Mouse (Mus musculus) cerebellum, postnatal 4 days (tissue): Measurements from ENCODE around the gene Vps54.
"Not testable (repeated sequence)": the region's sequence is repeated elsewhere in the genome, so short reads cannot be mapped to it uniquely, and the experiment has no call there.

ENCODE experiments used
- DNase-seq, 2 experiments: peaks; one replicate each; pipeline ENCODE4 v3.0.0; 2022; ENCODE audit warnings: low spot score in 2 of 2, mixed read lengths in 1 of 2

Vps54 gene

DNA sequence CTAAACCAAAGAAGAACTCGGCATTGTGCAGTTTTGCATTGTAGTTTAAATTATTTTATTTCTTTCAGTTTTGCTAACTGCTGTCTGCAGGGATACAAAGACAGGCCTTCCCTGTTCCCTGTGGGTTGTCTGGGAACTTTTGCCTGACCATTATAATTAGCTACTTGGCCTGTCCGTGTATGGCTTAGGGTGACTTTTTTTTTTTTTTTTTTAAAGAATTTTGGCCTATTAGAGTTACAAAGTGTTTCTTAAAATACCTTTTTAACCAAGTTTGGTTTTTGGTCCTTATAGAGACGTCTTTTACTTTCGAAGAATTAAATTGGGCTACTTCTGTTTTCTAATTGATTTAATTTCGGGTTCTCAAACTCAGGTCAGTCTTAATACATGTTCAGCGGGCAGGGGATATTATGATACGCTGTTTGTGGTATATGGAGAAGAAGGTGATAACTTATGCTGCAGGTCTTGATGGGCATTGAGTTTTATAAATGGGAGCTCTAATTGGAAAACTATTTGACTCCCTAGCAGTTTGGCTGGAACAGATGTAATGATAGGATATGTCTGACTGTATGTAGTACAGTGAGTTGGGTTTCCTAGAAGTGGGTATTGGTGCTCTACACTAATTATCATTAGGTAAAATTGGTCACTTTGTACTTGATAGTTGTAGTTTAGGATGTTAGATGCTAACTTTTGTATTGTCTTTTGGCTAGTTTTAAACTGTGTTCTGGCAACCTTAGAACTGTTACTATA, 855 bp downstream of the Vps54 start:
- no peak for DNase-seq

DNA sequence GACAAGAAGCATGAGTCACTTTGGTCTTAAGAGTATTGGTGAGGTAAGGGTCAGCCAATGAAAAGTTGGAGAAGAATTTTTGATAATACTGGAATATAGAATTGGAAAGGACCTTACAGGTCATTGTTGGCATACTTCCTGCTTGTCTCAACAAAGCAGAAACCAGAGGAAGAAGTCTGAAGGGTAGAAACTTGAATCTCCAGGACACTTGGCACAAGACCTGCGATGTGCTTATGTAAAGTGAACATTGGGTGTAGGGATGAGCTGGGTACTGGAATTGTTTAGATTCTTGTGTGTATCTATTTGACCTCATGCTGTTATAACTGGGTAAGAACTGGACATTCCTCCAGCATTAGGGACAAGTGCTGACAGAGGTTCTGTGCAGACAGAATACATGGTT, 2.3 kb downstream of the Vps54 start:
- DNase-seq: no peak

DNA sequence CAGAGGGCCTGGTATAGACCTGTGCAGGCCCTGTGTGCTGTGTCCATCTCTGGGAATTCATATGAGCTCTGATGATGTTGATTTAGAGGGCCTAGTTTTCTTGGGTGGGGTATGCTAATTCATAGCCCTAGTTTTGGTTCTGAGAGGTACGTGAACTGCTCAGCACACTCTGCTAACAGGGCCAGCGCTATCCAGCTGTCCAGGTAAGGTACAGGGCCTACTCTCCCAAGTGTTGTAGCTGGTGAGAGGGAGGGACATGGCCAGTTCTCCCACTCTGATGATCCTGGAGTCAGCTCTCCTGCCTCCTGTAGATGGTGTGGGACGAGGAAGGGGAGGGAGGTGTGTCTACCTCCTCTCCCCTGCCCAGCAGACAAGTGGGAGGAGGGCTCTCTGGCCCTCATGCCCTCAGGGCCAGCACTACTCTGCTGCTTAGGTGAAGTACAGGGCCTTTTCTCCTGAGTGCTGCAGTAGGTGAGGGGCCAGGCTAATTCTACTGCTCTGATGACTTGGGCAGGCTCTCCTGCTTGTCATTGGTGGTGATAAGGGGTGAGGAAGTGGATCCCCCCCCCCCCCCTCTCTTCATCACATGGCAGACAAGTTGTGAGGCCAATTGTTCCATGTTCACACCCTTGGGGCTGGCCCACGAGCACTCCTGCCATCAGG, 8.3 kb downstream of the Vps54 start:
- no peak for DNase-seq

- no peak for DNase-seq
These were observed 8.9 kb downstream of the Vps54 start for GRCm38 (mm10) chr11:21247940-21248339.

DNA sequence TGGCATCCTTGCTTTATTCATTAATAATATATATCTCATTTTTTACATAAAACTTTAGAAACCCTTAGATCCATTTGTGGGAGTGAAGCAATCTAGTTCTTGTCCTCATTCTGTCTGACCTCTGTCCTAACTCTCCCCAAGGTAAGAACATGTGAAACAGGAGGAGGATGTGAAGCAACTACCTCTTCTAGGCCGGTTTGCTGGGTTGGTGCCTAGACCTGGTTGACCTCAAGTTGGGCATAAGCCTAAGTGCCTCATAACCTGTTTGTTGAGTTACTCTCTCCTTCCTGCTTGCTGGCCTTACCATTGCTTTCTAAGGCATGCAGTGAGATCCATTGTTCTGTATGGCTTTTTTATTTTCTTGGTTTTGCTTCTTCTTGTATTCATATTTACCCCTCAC, 11.3 kb downstream of the Vps54 start:
- no peak for DNase-seq

GRCm38 (mm10) chr11:21258611-21259010, 19.5 kb downstream of the Vps54 start:
- not testable (repeated sequence) for DNase-seq

- no peak for DNase-seq
These were observed 26.3 kb downstream of the Vps54 start for GRCm38 (mm10) chr11:21265423-21265822.

- no peak for DNase-seq
These were observed 37.1 kb downstream of the Vps54 start for GRCm38 (mm10) chr11:21276151-21276550.

GRCm38 (mm10) chr11:21286391-21286790, 47.3 kb downstream of the Vps54 start:
- DNase-seq: no peak

- not testable (repeated sequence) for DNase-seq
These were observed 49.1 kb downstream of the Vps54 start for GRCm38 (mm10) chr11:21288153-21288552.

DNA sequence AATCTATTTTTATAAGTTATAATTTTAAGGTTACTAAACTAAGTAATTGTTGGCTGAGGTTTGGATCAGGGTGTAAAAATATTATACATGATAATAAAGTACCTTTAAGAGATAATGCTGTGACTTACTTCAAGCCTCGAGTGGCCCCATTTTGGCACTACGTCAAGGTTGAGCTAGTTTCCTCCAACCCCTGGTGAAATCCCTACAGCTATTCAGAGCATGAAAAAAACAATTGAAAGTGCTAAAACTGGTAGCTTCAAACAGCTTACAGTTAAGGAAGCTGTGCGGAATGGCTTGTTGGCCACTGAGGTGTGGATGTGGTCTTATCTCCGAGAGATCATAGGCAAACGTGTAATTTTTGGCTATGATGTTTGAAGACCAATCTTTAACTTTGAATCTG, 56.4 kb downstream of the Vps54 start:
- no peak for DNase-seq

- no peak for DNase-seq
These were observed 64.5 kb downstream of the Vps54 start for GRCm38 (mm10) chr11:21303619-21304018.

- DNase-seq: no peak
These were observed 68.1 kb downstream of the Vps54 start for GRCm38 (mm10) chr11:21307078-21307668.

DNA sequence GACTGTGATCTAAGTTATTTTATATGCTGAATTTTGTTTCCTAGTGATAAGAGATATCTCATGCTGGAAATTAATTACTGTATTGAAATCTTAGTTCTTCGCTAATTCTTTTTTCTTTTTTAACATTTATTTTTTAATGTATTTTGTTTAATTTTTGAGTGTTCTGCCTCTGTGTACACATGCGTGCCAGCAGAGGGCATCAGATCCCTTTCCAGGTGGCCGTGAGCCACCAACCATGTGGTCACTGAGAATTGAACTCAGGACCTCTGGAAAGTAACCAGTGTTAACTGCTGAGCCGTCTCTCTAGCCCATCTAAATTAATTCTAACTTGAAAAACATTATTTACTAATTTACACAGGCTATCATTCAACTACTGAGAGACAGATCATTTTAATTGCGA, 69.0 kb downstream of the Vps54 start:
- no peak for DNase-seq

- DNase-seq: no peak
These were observed 70.4 kb downstream of the Vps54 start for GRCm38 (mm10) chr11:21309516-21309915.

GRCm38 (mm10) chr11:21313922-21314657, 75.0 kb downstream of the Vps54 start:
- DNase-seq: no peak

DNA sequence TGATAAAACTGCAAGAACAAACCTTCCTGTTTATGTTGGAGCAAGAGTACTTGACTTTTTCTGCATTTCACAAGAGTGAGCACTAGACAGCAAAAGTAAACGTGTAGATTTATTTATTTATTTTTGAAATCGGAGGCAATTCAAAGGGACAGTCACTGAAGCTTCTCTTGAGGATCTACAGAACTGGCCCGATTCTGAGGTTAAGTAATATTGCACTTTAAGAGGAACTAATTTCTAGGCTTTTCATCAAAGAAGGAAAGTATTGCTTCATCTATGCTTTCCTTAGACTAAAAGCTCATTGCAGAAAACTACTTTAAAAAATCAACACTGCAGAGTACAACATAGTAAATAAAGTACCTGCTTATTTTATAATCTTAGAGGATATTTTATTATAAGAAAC, 82.5 kb downstream of the Vps54 start:
- no peak for DNase-seq

DNA sequence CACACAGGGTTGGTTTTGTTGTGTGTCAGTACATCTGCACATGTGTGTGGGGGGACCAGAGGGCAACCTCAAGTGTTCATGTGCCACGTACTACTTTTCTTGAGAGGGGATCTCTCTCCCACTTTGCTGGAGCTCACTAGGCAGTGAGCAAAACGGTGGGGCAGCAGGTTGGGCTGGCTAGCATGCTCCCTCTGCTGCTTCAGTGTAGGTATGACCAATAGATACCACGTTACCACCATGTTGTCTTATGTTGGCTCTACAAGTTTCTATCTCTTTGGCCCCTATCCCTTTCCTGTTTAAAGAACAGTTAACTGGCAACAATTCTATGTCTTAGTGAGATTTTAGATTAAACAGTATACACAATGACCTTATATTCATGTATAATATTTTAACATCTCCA, 83.3 kb downstream of the Vps54 start:
- DNase-seq: no peak

DNA sequence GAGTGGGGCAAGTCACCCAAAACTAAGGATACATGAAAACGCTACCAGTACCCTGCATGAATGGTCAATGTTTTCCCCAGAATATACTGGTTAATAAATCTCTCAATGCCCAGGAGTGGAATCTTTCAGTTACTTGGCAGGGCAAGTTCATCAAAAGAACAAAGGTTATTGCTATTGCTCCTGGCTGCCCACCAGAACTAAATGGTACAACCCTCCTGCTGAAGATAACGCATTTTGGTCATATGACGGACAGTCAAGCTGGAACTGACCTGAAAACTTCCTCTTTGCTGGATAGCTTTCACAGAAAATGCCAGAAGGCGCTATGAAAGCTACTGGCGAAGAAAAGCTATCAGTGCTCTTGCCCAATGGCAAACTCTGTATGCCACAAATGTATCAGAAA, 86.7 kb downstream of the Vps54 start:
- no peak for DNase-seq

DNA sequence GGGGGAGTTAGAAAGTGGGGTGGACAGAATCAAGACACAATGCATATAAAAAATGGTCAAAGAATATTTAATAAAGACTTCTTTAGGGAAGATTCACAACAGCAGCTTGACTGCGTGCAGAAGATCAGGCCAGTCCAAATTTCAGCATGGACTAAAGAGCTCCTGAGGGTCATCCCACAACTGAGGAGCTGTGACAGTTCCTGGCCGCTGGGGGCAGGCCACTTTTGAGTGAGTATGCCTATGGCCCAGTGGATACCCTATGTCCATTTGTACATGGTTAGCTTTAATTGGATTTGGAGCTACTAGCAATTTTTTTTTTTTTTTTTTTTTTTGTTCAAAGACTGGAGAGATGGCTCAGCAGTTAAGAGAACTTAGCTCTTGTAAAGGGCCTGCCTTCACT, 87.7 kb downstream of the Vps54 start:
- DNase-seq: no peak

DNA sequence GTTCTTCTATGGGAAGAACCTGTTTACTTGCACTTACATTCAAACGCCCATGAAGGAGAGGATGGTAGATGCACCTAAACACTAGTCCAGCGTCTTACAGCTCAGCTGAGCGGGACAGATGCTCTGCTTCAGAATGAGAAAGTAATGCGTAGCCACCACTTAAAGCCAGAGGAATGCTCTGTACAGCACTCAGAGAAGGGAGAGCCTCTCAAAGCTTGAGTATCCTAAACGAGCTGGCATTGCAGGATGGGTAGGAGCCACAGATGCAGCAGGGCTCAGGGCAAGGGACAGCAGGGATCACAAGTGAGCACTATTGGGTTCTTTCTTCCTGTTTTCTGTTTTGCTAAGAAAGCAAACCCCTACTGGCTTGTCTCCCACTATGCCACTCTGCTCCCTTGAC, 88.4 kb downstream of the Vps54 start:
- no peak for DNase-seq

DNA sequence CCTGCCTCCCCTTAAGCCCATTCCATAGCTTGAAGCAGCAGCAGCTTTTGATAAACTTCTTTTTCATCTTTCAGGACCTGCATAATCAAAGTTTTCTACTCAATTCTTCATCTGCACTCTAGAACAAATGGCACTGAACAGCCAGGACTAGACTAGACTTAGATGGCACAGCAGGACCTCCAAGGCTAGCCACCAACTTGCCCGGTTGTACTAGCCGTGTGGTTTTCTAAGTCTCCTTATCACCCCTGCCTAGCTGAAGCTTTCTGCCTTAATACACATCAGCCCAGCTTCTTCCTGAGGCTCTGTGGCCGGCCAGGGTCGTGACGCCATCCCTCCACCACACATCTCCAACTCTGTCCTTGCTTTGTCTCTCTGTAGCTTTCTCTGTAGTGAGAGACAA, 89.1 kb downstream of the Vps54 start:
- DNase-seq: no peak
